Mouse (Mus musculus) small intestine, adult 2 months (tissue): ENCODE results near the gene Sorbs2. TPM values are rescaled to one million over a fixed set of nuclear protein-coding genes. Genes with fewer than 3 reads are reported as not detected.

Source experiments
- H3K27ac ChIP-seq: fragments of 200-500 bp; 2 replicates; pipeline ENCODE4 v1.5.1; 2012; ENCODE audit warnings: low read depth, low read length, control low read depth, inconsistent platforms; ENCODE audit not compliant: insufficient read depth
- H3K27me3 ChIP-seq: fragments of 200-500 bp; 2 replicates; pipeline ENCODE4 v1.6.1; 2012; ENCODE audit warnings: mild to moderate bottlenecking, moderate library complexity, low read length, inconsistent platforms; ENCODE audit not compliant: control insufficient read depth, insufficient read depth
- H3K36me3 ChIP-seq: fragments of 200-500 bp; 2 replicates; pipeline ENCODE4 v1.6.1; 2012; ENCODE audit warnings: mild to moderate bottlenecking, low read length, control low read depth, inconsistent platforms; ENCODE audit not compliant: control insufficient read depth, insufficient read depth
- H3K4me1 ChIP-seq: fragments of 200-500 bp; 2 replicates; pipeline ENCODE4 v1.6.1; 2012; ENCODE audit warnings: low read length, inconsistent platforms, mixed read lengths; ENCODE audit not compliant: control insufficient read depth, insufficient read depth, insufficient read length
- H3K4me3 ChIP-seq: fragments of 200-500 bp; 2 replicates; pipeline ENCODE4 v1.5.1; 2012; ENCODE audit warnings: low read depth, mild to moderate bottlenecking, control low read depth, inconsistent platforms, low read length, moderate library complexity
- CTCF ChIP-seq: fragments of 200-500 bp; IDR thresholded peaks from 2 replicates; pipeline ENCODE4 v1.5.1; 2012; ENCODE audit warnings: low read depth, mild to moderate bottlenecking, control low read depth, inconsistent platforms, low read length, moderate library complexity, mixed read lengths; ENCODE audit not compliant: insufficient replicate concordance, insufficient read length; ENCODE audit errors: extremely low read depth
- POLR2A ChIP-seq: fragments of 200-500 bp; IDR thresholded peaks from 2 replicates; pipeline ENCODE4 v1.6.1; 2012; ENCODE audit warnings: low read depth, mild to moderate bottlenecking, control low read depth, inconsistent platforms, low read length, moderate library complexity
- WGBS: fragments of 180-500 bp; shearing (Covaris S2); methylation state at CpG from one replicate; pipeline ENCODE4 v1.1.7; 2018; 5-methylcytosine and 5-hydroxymethylcytosine counted together
- polyA plus RNA-seq: library from polyadenylated mRNA; depleted of rRNA; stranded (reverse); fragments of >200 nt; gene quantifications from 2 replicates; pipeline ENCODE4 v1.2.3, GENCODE M21; 2012

The Sorbs2 gene
- polyA plus RNA-seq, 1 experiment, result 5.7 TPM

- TF ChIP-seq POLR2A, result no peak
- no peak for TF ChIP-seq CTCF
These were observed 72.3 kb downstream of the Sorbs2 start for GRCm38 (mm10) chr8:45579714-45580543.

GRCm38 (mm10) chr8:45580544-45580866, 72.9 kb downstream of the Sorbs2 start:
- H3K4me1 ChIP-seq, result no peaks in the 10 kb centered on the region
- H3K4me3 ChIP-seq, result no peak overlapping the region
- no peaks in the 10 kb centered on the region for H3K36me3 ChIP-seq
- H3K27me3 ChIP-seq, result no peaks in the 10 kb centered on the region
- H3K27ac ChIP-seq, result no peak overlapping the region
- TF ChIP-seq POLR2A (no peak), CTCF (no peak)
- 33% methylated on average over 3 of the region's 3 CpGs for WGBS

More at GRCm38 (mm10) chr8:45579714-45580543, 72.3 kb downstream of the Sorbs2 start:
- no peaks in the 10 kb centered on the region for H3K4me1 ChIP-seq
- H3K27ac ChIP-seq, result no peak overlapping the region
- H3K36me3 ChIP-seq, result no peaks in the 10 kb centered on the region
- no peaks in the 10 kb centered on the region for H3K27me3 ChIP-seq
- no peak overlapping the region for H3K4me3 ChIP-seq
- 41% methylated on average over 7 of the region's 7 CpGs for WGBS

- H3K27ac ChIP-seq, result no peak overlapping the region
- H3K36me3 ChIP-seq, result no peaks in the 10 kb centered on the region
- 76% methylated on average over 1 of the region's 1 CpGs for WGBS
These were observed 76.3 kb downstream of the Sorbs2 start for GRCm38 (mm10) chr8:45583856-45584255.

GRCm38 (mm10) chr8:45584390-45585052, 76.9 kb downstream of the Sorbs2 start:
- WGBS, result 27% methylated on average over 9 of the region's 9 CpGs
- TF ChIP-seq CTCF (no peak), POLR2A (no peak)
- no peaks in the 10 kb centered on the region for H3K36me3 ChIP-seq
- H3K27ac ChIP-seq, result peak overlapping the region; percentile 41; the same call in 1 of the 2 replicates
- no peak overlapping the region for H3K4me3 ChIP-seq
- no peaks in the 10 kb centered on the region for H3K4me1 ChIP-seq
- no peaks in the 10 kb centered on the region for H3K27me3 ChIP-seq

More at GRCm38 (mm10) chr8:45583856-45584255, 76.3 kb downstream of the Sorbs2 start:
- no peaks in the 10 kb centered on the region for H3K27me3 ChIP-seq
- H3K4me1 ChIP-seq, result no peaks in the 10 kb centered on the region
- H3K4me3 ChIP-seq, result no peak overlapping the region
- TF ChIP-seq POLR2A (no peak), CTCF (no peak)

GRCm38 (mm10) chr8:45585158-45585557, 77.6 kb downstream of the Sorbs2 start:
- H3K27me3 ChIP-seq, result no peaks in the 10 kb centered on the region
- H3K4me3 ChIP-seq, result no peak overlapping the region
- H3K4me1 ChIP-seq, result no peaks in the 10 kb centered on the region
- WGBS, result 23% methylated on average over 4 of the region's 4 CpGs
- H3K36me3 ChIP-seq, result no peaks in the 10 kb centered on the region
- H3K27ac ChIP-seq, result peak overlapping the region; percentile 41; the same call in 1 of the 2 replicates
- no peak for TF ChIP-seq CTCF
- TF ChIP-seq POLR2A, result no peak

- WGBS, result 94% methylated on average over 9 of the region's 9 CpGs
- Histone ChIP-seq H3K4me1 (no peaks in the 10 kb centered on the region), H3K27ac (no peak overlapping the region), H3K36me3 (no peaks in the 10 kb centered on the region), H3K4me3 (no peak overlapping the region), H3K27me3 (no peaks in the 10 kb centered on the region)
- TF ChIP-seq POLR2A, result no peak
These were observed 79.4 kb downstream of the Sorbs2 start for GRCm38 (mm10) chr8:45587011-45587410.

GRCm38 (mm10) chr8:45591888-45592287, 84.3 kb downstream of the Sorbs2 start:
- H3K27ac ChIP-seq, result no peak overlapping the region
- no peaks in the 10 kb centered on the region for H3K27me3 ChIP-seq
- H3K4me1 ChIP-seq, result no peaks in the 10 kb centered on the region
- H3K4me3 ChIP-seq, result no peak overlapping the region
- 33% methylated on average over 4 of the region's 4 CpGs for WGBS
- H3K36me3 ChIP-seq, result no peaks in the 10 kb centered on the region
- TF ChIP-seq CTCF, result no peak
- TF ChIP-seq POLR2A, result no peak
